Mouse (Mus musculus) liver, embryonic 14.5 days (tissue): ENCODE data around the gene Ntng2. TPM values are rescaled to one million over a fixed set of nuclear protein-coding genes. Genes with fewer than 3 reads are reported as not detected.

Experiments
- ATAC-seq: fragments of 200-750 bp; cut with Nextera tagmentation; 2 replicates; pipeline ENCODE4 v1.8.0; 2017; ENCODE audit warnings: moderate number of reproducible peaks, mild to moderate bottlenecking, moderate library complexity; ENCODE audit not compliant: insufficient read depth
- DNase-seq, 3 experiments: peaks; one replicate each; pipeline ENCODE4 v3.0.0-alpha.2; 2012 to 2013; ENCODE audit warnings: low read depth in 3 of 3, low spot score in 3 of 3
- H3K27ac ChIP-seq: fragments of 300-500 bp; sonication (generic); 2 replicates; pipeline ENCODE4 v1.5.1; 2014; ENCODE audit warnings: moderate library complexity, mild to moderate bottlenecking, control low read depth, inconsistent platforms
- H3K27me3 ChIP-seq: fragments of 300-500 bp; sonication (generic); 2 replicates; pipeline ENCODE4 v1.6.1; 2014; ENCODE audit warnings: mild to moderate bottlenecking, low read length, moderate library complexity; ENCODE audit not compliant: control insufficient read depth, insufficient read depth
- H3K36me3 ChIP-seq: fragments of 300-500 bp; sonication (generic); replicated peaks from 2 replicates; pipeline ENCODE4 v1.6.1; 2014; ENCODE audit warnings: low read depth; ENCODE audit not compliant: control insufficient read depth, insufficient read depth
- H3K4me1 ChIP-seq, 2 experiments: fragments of 200-500 bp in 1 of 2; fragments of 300-500 bp in 1 of 2; sonication (generic) in 1 of 2; replicated peaks; 2 replicates each; pipeline ENCODE4 v1.6.1; 2012 to 2014; ENCODE audit warnings: antibody characterized with exemption in 1 of 2, inconsistent platforms in 1 of 2, low read length in 1 of 2; ENCODE audit not compliant: control insufficient read depth in 2 of 2, insufficient read depth in 2 of 2
- H3K4me2 ChIP-seq: fragments of 300-500 bp; sonication (generic); 2 replicates; pipeline ENCODE4 v1.6.1; 2014; ENCODE audit warnings: low read depth, mild to moderate bottlenecking, control low read depth, moderate library complexity
- H3K4me3 ChIP-seq, 2 experiments: fragments of 200-500 bp in 1 of 2; fragments of 300-500 bp in 1 of 2; sonication (generic) in 1 of 2; 2 replicates each; pipeline ENCODE4 v1.5.1; 2012 to 2014; ENCODE audit warnings: low read depth in 2 of 2, low read length in 2 of 2, mild to moderate bottlenecking in 2 of 2, control low read depth in 1 of 2, inconsistent platforms in 1 of 2, moderate library complexity in 1 of 2; ENCODE audit not compliant: insufficient read depth in 1 of 2
- H3K9ac ChIP-seq: fragments of 300-500 bp; sonication (generic); replicated peaks from 2 replicates; pipeline ENCODE4 v1.6.1; 2014; ENCODE audit warnings: mild to moderate bottlenecking, control low read depth, moderate library complexity
- H3K9me3 ChIP-seq: fragments of 300-500 bp; sonication (generic); 2 replicates; pipeline ENCODE4 v1.6.1; 2016; ENCODE audit warnings: low read length, mixed read lengths; ENCODE audit not compliant: control insufficient read depth
- CTCF ChIP-seq: IDR thresholded peaks from 2 replicates; pipeline ENCODE4 v1.5.1; 2016; ENCODE audit warnings: antibody characterized with exemption, low read depth, control low read depth
- EP300 ChIP-seq: IDR thresholded peaks from 2 replicates; pipeline ENCODE4 v1.6.1; 2016; ENCODE audit warnings: antibody characterized with exemption, low read depth
- WGBS: fragments of 180-500 bp; shearing (Covaris S2); extraction: QIAGEN DNeasy Blood & Tissue Kit; methylation state at CpG from one replicate; pipeline ENCODE4 v1.1.7; 2014; ENCODE audit not compliant: insufficient replicate concordance; 5-methylcytosine and 5-hydroxymethylcytosine counted together
- polyA plus RNA-seq, 2 experiments: library from polyadenylated mRNA; depleted of rRNA in 1 of 2; stranded (reverse) in 1 of 2; unstranded in 1 of 2; fragments of >200 nt; fragmentation: Nextera tagmentation in 1 of 2; extraction: Ambion mirVana in 1 of 2; gene quantifications; 2 replicates each; pipeline versions ENCODE4 v1.2.1 to v1.2.3; 2012 to 2014

Gene Ntng2
- polyA plus RNA-seq, 2 experiments: 0.22 to 0.34 TPM

- under 1% methylated on average over 49 of the region's 49 CpGs for WGBS
- H3K4me3 ChIP-seq: peak overlapping the region; percentile 36 to 49
- no peak overlapping the region for H3K27ac ChIP-seq
- peak overlapping the region; percentile 59 for H3K4me2 ChIP-seq
- no peak for ATAC-seq
- no peak for DNase-seq
- no peak overlapping the region for H3K9ac ChIP-seq
- H3K9me3 ChIP-seq: no peaks in the 10 kb centered on the region
- H3K27me3 ChIP-seq: peaks cover 71% of the 10 kb centered on the region
- TF ChIP-seq EP300 (no peak), CTCF (no peak)
- no peaks in the 10 kb centered on the region for H3K36me3 ChIP-seq
- no peaks in the 10 kb centered on the region for H3K4me1 ChIP-seq
These were observed 676 bp downstream of the Ntng2 start for GRCm38 (mm10) chr2:29252059-29252598.

GRCm38 (mm10) chr2:29251095-29252058 is 1.4 kb downstream of the Ntng2 start:
- under 1% methylated on average over 61 of the region's 61 CpGs for WGBS
- Histone ChIP-seq H3K9me3 (no peaks in the 10 kb centered on the region), H3K4me2 (peak overlapping the region; percentile 59), H3K27me3 (peaks cover 71% of the 10 kb centered on the region), H3K4me1 (no peaks in the 10 kb centered on the region), H3K4me3 (peak overlapping the region; percentile 36 to 49; a peak in 3 of 4 replicates), H3K9ac (no peak overlapping the region), H3K36me3 (no peaks in the 10 kb centered on the region), H3K27ac (no peak overlapping the region)
- ATAC-seq: no peak
- no peak for TF ChIP-seq EP300
- TF ChIP-seq CTCF: no peak
- DNase-seq: no peak

- TF ChIP-seq CTCF (no peak), EP300 (no peak)
- ATAC-seq: no peak
- H3K27ac ChIP-seq: no peak overlapping the region
- no peak overlapping the region for H3K4me3 ChIP-seq
- WGBS: 2% methylated on average over 44 of the region's 44 CpGs
- DNase-seq: no peak
- peaks cover 67% of the 10 kb centered on the region for H3K27me3 ChIP-seq
- no peaks in the 10 kb centered on the region for H3K36me3 ChIP-seq
- no peaks in the 10 kb centered on the region for H3K4me1 ChIP-seq
- no peaks in the 10 kb centered on the region for H3K9me3 ChIP-seq
- no peak overlapping the region for H3K9ac ChIP-seq
- H3K4me2 ChIP-seq: peak overlapping the region; percentile 59
These were observed 2.3 kb downstream of the Ntng2 start for GRCm38 (mm10) chr2:29250263-29251094.

- Histone ChIP-seq H3K4me2 (no peak overlapping the region), H3K4me1 (no peaks in the 10 kb centered on the region)
These were observed 3.0 kb downstream of the Ntng2 start for GRCm38 (mm10) chr2:29249852-29250251.

More at GRCm38 (mm10) chr2:29249852-29250251, 3.0 kb downstream of the Ntng2 start:
- H3K4me3 ChIP-seq: no peak overlapping the region
- WGBS: 2% methylated on average over 10 of the region's 10 CpGs
- H3K9ac ChIP-seq: no peak overlapping the region
- H3K27me3 ChIP-seq: peaks cover 64% of the 10 kb centered on the region
- no peaks in the 10 kb centered on the region for H3K36me3 ChIP-seq
- ATAC-seq (no peak), DNase-seq (no peak)
- H3K27ac ChIP-seq: no peak overlapping the region
- H3K9me3 ChIP-seq: no peaks in the 10 kb centered on the region
- TF ChIP-seq EP300 (no peak), CTCF (no peak)
